Mouse (Mus musculus): ENCODE measurements around the gene Zfp978.
"Not testable (repeated sequence)": the region's sequence is repeated elsewhere in the genome, so short reads cannot be mapped to it uniquely, and the experiment has no call there.

GRCm38 (mm10) chr4:147353626-147354025 is 7.5 kb upstream of the Zfp978 start:
- not testable (repeated sequence) for TF ChIP-seq CTCF (IDR thresholded peaks at IDR 0.05; ENCODE audit: borderline replicate concordance, control insufficient read depth, extremely low read depth, insufficient read depth, low read length, poor library complexity); POLR2A (IDR thresholded peaks at IDR 0.05; ENCODE audit: control insufficient read depth, extremely low read depth, insufficient read depth, low read length, poor library complexity)

All from thymus, adult 2 months (tissue).